Mouse (Mus musculus) induced T-regulatory cell, adult 2 months (primary cell): ENCODE results near the gene Cactin.
A peak's percentile ranks its signal among the peaks of the same experiment; 100 is the strongest.

Experiments used
- DNase-seq: peaks from one replicate; pipeline ENCODE4 v3.0.0-alpha.2; 2012; ENCODE audit warnings: low read depth

The Cactin gene

DNA sequence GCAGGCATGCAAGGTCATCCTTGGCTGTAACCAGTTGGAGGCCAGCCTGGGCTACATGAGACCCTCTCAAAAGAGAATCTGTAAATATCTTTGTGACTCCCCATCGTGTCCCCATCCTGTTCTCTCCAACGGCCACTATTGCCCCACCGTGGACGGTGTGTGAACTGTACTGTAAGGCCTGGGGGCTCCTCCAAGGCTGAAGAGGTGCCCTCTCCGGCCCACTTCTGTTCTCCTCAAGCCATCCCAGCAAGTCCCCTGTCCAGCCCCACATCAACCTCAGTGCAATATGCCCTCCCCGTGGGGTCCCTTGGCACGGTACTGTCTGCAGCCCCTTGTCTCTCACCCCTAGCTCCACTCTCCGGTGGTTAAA is 1.6 kb upstream of the Cactin start:
- peak; percentile 48 for DNase-seq

DNA sequence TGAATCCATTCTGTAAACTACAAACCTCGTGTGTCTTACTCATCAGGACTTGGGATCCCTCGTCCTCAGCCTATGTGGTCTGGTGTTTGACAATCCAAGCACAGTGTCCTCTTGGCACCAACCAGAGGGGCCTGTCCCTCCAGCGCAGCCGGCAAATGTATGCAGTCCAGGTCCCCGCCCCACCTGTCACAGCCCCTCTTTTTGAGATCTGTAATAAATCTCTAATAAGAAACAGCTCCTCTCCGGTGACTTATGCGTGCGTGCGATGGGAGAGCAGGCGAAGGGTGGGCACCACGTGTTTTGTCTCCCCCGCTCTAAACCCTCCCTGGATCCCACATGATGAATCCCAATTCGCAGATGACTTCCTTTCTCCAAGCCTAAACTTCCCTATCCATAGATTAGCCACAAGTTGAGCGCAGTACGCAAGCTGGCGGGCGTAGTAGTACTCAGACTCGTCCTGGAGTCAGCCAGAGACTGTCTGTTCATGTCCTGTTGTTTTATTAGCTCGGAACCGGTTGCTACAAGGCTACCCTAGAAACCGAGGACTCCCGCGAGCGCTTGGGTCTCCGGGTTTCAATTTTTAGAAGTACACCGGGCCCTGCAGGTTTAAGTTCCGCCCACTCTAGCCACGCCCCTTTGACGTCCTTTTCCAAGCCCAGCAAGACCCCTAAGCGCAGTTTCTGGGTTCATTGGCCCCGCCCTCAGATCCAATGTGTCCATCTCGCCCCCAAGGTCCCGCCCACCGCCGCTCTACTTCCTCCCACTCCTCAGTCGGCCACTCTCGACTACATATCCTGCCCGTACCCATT is 958 bp upstream of the Cactin start:
- DNase-seq, result peak; percentile 99

DNA sequence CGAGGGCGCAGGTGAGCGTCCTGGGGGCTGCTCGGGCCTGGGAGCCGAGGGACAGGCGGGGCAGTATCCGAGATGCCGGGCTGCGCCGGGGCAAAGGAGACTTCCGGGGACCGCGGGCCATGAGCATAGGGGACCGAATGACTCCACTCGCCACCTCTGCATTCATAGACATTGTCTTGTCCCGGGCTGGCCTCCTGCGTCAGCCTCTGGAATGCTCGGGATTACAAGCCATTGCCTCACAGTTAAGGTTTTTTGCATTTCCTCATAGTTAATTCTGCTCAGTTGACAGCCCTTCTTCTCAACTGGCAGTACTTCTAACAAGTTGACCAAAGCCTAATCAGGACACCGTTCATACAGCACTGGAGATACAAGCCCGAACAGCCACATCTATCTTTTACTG is 533 bp downstream of the Cactin start:
- no peak for DNase-seq

DNA sequence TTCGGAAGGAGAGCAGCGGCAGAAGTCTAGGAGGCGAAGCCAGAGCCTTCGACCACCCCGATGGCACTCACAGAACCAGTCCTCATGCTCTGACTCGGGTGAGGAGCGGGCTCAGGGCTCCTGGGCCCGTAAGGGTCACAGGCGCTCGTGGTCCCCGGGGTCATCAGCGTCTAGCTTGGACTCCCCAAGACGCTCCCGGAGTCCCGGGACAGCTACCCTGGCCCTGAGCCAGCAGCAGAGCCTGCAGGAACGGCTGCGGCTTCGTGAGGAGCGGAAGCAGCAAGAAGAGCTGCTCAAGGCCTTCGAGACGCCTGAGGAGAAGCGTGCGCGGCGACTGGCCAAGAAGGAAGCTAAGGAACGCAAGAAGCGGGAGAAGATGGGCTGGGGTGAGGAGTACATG is 1.5 kb downstream of the Cactin start:
- DNase-seq, result no peak

DNA sequence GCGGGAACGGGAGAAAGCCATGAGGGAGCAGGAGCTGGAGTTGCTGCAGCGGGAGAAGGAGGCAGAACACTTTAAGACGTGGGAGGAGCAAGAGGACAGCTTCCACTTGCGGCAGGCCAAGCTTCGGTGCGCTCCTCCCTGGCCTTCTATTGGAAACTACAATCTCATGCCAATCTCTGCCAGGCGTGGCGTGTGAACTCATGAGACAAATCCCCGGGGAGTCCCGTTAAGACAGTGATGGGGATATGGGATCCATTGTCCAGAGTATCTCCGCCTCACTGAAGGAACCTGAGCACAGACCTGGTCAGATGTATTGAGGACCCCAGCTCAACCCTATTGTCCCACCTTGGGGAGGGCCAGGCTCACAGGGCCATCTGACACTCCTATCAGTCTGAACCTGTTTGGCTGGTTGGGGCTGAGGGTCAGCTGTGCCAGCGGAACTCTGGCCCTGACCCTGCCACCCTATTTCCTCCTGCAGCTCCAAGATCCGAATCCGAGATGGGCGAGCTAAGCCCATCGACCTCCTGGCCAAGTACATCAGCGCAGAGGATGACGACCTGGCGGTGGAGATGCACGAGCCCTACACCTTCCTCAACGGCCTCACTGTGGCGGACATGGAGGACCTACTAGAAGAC is 2.4 kb downstream of the Cactin start:
- DNase-seq, result no peak

DNA sequence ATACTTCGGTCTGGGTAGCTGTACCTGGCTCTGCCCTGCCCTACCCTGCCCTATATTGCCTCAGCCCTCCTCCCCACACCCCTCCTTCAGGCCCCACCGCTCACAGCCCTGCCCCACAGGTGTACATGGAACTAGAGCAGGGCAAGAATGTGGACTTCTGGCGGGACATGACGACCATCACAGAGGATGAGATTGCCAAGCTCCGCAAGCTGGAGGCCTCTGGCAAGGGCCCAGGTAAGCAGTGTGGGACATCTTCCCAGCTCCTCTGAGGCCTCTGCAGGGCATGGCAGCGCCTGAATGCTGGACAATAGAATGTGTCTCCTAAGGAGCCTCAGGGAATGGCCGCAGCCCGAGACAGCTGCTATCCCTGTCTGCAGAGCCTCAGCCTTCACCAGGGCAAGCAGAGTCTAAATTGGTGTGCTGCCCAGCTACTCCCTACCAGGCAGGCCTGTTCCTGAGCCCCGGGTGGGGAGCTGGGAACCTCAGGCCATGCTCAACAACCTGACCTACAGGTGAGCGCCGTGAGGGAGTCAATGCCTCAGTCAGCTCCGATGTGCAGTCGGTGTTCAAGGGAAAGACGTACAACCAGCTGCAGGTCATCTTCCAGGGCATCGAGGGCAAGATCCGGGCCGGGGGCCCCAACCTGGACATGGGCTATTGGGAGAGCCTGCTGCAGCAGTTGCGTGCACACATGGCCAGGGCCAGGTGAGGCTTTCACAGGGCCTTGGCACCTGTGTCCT is 3.1 kb downstream of the Cactin start:
- DNase-seq, result no peak

DNA sequence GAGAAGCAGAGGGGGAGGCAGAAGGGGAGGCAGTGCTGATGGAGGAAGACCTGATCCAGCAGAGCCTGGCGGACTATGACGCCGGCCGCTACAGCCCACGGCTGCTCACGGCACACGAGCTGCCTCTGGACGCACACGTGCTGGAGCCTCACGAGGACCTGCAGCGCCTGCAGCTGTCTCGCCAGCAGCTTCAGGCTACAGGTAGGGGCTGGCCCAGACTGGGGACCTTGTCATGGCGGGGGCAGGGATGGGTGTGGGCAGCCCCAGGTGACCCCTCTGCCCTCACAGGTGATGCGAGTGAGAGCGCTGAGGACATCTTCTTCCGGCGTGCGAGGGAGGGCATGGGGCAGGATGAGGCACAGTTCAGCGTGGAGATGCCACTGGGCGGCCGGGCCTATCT is 4.3 kb downstream of the Cactin start:
- DNase-seq, result no peak

DNA sequence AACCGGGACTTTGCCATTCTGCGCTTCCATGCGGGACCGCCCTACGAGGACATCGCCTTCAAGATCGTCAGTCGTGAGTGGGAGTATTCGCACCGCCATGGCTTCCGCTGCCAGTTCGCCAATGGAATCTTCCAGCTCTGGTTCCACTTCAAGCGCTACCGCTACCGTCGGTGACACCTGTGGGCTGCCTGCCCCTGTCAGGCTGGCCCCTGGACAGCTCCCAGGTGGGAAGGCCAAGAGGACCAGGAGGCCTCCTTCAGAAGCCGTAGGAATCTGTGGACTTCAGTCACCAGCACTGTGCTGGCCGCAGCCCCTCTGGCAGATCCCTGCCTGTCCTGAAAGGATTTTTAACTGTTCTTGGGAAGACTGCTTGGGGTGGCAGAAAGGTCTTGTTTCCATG is 4.9 kb downstream of the Cactin start:
- no peak for DNase-seq

DNA sequence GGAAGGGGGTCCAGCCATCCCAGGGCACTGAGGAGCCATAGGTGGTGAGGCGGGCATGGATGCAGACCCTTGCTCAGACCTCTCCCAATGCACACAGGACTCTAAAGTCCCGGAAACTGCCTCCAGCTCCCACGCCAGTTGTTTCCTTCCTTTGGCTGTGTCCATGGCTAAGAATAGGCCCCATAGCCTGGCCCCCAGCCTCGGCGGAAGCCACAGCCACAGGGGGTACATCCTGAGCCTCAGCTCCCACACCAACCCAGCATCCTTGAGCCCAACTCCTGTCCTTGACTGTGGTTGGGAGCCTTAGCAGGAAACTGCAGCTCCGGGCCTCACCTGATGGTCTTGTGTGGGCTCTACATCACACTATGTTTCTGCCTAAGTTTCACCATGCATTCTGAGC is 6.0 kb downstream of the Cactin start:
- no peak for DNase-seq

DNA sequence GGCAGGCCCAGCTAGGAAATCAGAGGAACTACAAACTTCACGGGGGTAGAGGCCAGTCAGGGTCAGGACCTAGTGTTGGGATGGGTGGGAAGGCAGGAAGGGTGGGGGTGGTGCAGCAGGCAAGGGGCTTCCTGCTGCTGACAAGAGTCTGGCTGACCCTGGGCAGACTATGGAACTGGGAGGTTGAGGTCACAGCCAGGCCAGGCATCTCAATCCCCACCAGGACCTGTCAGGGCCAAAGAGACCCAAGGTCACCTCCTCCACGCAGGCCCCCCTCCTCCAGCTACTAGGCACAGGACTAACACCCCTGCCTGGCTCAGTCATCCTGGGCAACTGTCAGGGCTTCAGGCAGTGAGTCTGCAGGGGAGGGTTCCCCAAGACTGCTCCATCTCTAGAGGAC is 7.1 kb downstream of the Cactin start:
- DNase-seq, result no peak

DNA sequence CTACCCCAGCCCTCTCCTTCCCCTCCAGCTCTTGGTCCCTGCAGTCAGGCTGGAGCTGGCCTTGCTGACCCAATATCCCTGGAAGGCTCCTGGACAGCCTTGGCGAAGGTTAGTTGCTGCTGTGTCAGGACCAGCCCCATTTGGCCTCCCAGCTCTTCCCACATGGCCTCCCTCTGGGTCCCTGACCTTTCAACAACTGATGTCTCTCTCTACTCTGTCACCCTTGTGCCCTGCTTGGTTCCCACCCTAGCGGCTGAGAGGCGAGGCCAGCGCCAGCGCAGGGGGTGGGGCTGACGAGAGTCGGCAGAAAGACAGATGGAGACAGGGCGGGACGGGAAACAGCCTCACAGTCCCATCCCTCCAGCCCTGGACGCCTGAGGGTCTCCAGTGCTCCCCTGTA is 7.5 kb downstream of the Cactin start, which contains the start of gene Tbxa2r:
Tbxa2r (plus strand) TSS at position 346 of the 400 bp plus-strand sequence.
- peak; percentile 71 for DNase-seq

DNA sequence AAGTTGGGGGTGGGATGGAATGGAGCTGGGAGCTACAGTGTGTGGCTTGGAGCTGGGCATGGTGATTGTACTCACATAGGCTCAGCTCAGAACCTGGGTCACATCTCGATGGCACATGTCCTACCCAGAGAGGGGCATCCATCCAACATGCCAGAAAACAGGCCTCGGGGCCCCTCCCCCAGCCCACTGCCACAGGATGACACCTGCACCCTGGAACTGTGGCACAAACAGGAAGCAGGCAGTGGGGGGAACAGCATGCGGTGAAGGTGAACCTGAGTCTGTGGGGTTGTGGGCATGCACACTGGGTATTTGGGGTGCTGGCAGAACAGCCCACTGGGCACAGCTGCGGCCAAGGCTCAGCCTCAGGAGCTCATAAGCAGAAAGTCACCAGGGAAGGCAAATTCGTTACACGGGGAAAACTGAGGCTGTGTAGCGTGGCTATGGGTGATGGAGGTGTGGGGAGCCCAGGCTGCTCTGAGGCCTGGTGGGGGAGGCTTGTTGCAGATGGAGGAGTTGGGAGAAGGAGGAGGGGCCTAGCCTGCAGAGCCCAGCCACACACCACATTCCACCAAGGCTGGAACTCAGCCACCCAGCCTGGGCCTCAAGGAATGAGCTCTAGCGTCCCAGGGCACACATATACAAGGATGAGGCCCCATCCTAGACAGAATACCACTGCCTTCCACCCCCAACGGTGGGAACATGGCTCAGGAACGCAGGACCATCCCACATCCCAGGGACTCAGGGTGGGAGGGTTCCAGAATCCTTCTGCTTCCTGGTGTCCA is 8.5 kb downstream of the Cactin start:
- DNase-seq, result peak; percentile 71

DNA sequence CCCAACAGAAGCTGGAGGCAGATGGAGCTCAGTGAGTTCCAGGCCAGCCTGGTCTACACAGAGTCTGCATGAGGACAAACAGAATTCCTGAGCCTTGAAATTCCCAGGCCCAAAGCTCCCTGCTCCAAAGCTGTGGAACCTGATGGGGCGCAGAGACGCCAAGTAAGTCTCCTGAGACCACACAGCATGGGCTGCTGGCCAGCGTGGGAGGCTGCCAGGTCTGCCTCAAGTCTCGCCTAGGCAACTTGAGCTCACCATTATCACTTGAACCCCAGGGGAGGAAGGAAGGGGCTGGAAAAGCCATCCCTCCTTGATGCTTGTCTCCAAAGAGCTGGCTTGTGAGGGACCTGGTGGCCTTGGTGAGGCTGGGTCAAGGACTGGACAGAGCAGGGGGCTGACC is 9.1 kb downstream of the Cactin start:
- no peak for DNase-seq

DNA sequence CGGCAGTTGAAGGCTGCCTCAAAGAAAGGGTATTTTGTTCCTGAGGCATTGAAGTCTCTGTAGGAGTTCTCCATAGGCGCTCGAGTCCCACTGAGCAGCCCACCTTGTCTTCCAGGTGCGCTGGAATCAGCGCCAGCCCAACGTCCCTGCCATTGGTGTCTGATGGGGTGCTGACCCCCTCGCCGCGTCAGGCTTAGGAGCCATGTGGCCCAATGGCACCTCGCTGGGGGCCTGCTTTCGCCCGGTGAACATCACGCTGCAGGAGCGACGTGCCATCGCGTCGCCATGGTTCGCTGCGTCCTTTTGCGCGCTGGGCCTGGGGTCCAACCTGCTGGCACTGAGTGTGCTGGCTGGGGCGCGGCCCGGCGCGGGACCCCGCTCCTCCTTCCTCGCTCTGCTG is 11.4 kb downstream of the Cactin start:
- DNase-seq, result no peak

DNA sequence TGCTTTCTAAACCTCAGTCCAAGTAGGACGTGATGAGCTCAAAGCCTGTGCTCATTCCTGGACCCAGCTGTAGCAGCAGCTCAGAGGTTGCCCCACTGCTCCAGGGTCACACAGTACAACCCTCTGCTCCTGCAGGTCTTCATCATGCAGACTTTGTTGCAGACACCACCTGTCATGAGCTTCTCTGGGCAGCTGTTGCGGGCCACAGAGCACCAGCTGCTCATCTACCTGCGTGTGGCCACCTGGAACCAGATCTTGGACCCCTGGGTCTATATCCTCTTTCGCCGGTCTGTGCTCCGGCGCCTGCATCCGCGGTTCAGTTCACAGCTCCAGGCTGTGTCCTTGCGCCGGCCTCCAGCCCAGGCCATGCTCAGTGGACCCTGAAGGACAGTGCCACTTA is 13.4 kb downstream of the Cactin start:
- DNase-seq, result no peak

DNA sequence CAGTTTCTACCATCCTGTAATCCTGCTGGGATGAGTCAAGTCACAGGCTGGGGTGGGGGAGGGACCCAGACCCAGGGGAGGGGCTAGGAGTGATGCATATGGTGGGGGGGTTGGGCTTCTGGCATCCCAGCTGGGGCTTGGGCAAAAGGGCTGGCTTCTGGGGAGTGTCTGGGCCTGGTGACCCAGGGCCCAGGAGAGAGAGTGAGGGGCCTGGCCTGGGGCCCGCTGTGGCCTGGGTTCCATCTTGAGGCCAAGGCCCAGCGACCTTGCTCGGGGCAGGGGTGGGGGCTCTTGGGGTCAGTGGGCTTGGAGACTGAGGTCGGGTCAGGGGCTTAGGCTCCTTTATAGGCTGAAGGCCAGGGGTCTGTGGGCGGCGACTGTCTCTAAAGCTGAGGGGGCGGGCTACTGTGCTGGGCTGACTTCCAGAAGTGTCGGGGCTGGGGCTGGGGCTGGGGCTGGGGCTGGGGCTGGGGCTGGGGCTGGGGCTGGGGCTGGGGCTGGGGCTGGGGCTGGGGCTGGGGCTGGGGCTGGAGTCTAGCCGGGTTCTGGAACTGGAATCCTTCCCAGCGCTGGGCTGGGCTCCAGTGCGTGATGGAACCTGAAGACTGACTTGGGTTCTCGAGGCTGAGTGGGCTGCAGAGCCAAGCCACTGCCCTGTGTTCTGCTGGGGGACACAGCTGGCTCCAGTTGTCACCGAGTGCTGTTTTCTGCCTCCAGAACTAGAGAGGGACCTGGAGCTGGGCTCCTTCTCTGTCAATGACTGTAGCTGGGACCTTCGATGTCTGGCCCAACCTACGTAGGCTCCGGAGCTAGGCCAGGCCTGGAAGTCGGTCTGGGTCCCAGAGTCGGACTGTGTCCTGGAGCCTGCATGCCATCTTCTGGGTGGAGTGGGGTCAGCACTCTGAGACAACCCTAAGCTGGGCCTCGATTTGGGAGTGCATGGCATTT is 14.8 kb downstream of the Cactin start:
- DNase-seq, result no peak

DNA sequence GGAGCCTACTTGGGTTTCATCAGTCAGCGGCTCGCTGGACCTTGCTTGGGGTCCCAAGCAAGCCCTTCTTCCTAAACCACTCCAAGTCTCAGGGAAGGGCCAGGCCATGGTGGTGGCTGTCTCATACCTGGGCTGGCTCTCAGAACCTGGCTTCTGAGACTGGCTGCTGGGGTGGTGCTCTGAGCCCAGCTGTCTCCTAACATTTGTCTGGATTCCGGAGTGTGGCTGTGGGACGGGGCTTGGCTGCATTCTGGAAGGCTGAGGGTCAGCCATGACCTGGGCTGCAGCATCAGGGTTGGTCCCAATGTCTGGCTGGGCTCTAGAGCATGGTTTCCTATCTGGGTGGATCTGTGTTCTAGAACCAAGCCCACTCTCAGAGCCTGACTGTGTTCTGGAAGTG is 15.7 kb downstream of the Cactin start:
- DNase-seq, result no peak

DNA sequence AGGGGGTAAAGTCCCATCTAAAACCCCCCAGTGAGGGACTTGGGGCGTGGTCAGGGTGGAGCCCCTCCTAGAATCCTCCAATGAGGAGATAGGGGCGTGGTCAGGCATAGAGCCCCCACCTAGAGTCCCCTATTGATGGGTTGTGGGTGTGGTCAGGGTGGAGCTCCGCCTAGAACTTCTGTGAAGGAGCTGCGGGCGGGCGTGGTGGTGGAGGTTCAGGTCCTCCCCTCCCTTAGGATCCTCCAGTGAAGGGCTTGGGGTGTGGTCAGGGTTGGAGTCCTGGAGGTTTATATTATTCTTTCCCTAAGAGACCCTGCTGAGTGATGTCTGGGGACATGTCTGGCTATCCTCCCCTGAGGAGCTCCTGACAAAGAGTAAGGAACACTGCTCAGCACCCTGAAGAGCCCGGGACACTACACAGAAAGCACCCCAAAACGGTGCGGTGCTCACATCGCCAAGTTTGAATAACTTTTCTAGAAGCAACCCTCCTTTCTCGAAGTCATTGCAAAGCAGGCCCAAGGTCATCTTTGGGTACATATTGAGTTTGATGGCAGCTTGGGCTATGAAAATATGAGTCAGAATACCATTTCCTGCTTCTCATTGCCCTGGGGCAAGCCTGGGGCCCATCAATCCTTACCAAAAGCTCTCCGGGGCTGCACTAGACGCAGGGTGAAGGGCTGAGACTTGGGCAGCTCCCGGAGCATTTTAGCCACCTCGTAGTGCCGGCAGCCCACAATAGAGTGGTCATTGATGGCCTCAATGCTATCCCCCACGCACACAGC is 19.8 kb downstream of the Cactin start:
- DNase-seq, result no peak

DNA sequence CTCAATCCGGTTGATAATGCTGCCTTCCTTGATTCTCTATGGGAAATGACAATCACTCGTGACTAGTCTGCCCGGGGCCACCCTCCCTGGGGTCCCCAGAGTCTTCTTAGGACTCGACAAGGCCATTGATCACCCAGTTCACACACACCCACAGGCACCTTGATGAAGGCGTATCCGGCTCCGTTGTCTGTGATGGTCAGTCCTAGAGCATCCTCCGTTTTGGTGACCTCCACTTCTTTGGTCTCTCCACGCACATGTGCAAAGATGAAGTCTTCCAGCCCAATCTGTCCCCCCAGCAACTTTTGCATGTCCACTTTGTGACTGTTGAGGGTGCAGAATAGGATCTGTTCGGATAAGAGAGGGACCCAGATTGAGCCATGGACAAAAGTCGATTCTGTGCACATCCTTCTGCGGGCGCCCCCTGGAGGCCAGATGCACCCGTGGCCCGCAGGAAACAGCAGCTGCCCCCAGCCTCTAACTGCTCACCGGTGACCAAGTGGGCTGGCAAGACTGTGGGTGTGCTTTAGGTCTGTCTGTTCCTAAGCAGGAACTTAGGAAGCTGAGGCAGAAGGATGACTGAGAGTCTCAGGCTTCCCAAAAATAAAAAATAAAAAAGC is 20.5 kb downstream of the Cactin start:
- peak; percentile 87 for DNase-seq
